Mouse (Mus musculus) lung, adult 2 months (tissue): ENCODE data around the gene Ncoa5.

ENCODE experiments used
- CTCF ChIP-seq: fragments of 200-500 bp; IDR thresholded peaks from 2 replicates; pipeline ENCODE4 v1.5.1; 2011; ENCODE audit warnings: mild to moderate bottlenecking, low read length, control low read depth; ENCODE audit not compliant: insufficient read depth
- POLR2A ChIP-seq: fragments of 200-500 bp; IDR thresholded peaks from 2 replicates; pipeline ENCODE4 v1.6.1; 2011; ENCODE audit warnings: low read depth, mild to moderate bottlenecking, control low read depth, low read length, borderline replicate concordance; ENCODE audit errors: extremely low read depth

DNA sequence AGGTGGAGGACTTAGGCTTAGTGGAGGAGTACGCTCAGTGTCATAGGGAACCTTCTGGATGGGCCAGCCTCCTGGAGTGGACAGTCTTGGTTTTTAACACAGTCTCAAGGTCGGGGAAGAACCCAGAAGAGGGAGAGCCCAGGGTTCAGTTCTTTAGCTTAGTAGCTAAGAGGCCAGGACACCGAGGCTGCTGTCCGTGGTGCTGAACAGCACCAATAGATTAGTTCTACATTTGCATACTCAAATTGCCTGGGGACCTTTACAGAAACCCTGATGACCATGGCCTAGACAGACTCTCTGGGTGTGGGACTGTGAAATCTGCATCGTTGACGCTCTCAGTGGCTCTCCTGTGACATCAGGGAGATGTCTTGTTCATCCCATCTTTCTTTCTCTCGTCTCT, 54.9 kb downstream of the Ncoa5 start:
- TF ChIP-seq POLR2A (no peak), CTCF (no peak)
